ENCODE assay signal across 8 mouse cellular contexts in the genomic region with DNA sequence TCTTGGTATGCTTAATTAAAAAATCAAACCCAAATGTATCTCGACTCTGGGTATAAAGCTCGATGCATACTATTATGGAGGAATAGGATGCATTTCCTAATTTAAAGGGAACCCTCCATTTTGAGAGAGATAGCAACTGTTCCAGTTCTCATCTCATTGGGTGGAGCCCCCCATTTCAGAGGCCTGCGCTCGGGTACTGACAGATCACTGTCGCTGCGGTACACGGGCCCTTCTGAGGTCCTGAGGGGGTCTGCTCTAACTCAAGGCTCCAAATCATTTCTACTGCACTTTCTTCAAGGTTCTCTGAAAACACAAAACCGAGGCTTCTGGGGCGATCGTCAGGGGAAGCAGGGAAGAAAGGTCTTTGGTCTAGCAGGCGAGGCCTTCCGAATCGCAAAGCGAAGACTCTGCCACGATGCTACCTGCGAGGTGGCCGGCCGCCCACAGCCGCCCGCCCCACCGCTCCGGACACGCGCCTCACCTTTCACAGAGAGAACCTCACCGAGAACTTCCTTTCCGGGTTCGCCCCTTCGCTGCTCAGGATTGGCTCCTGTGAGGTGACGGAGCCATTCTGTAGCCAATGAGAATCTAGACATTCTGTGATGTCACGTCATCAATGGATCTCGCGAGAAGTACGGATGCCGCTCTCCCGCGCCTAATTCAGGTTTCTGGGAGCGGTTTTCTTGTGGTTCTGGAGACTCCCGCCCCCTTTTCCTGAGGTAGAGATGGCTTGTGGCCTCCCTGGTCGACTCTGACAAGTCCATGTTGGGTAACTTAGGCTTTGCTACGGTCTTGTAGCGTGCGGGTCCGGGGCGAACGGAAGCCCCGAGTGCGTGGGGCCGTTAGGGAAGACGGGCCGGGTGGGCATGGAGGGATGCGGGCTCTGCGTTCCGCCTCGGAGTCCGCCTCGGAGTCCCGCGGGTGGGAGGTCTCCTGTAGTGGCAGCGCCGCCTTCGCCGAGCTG. TPM values are rescaled to one million over a fixed set of nuclear protein-coding genes. Genes with fewer than 3 reads are reported as not detected.
DNase-seq lines count a peak whose midpoint lies in the region; ATAC-seq and TF ChIP-seq lines count a peak whose summit lies in the region.

A gene (plus strand): TSS at position 616 of the 964 bp plus-strand sequence.
A gene (minus strand): TSS at position 818 of the 964 bp plus-strand sequence.

- H3K36me3 ChIP-seq in E14TG2a.4 (ENCODE audit: insufficient read depth, low read length), result peaks cover 70% of the 10 kb centered on the region
- peaks cover 41% of the 10 kb centered on the region for H3K36me3 ChIP-seq in forebrain, embryonic 12.5 days (replicated peaks)
- H3K36me3 ChIP-seq in heart, postnatal 0 days (replicated peaks; ENCODE audit: control insufficient read depth, insufficient read depth, low read length), result peaks cover 41% of the 10 kb centered on the region
- peaks cover 11% of the 10 kb centered on the region for H3K36me3 ChIP-seq in liver, embryonic 16.5 days (ENCODE audit: control insufficient read depth, insufficient read depth)
- peaks cover 43% of the 10 kb centered on the region for H3K36me3 ChIP-seq in neural tube, embryonic 13.5 days
- H3K36me3 ChIP-seq in testis, adult 2 months (ENCODE audit: control insufficient read depth, insufficient read depth, low read length), result peaks cover 2% of the 10 kb centered on the region; the same call in 1 of the 2 replicates

- H3K9me3 ChIP-seq in E14TG2a.4 (ENCODE audit: low read length), result no peaks in the 10 kb centered on the region
- H3K9me3 ChIP-seq in forebrain, embryonic 12.5 days, result no peaks in the 10 kb centered on the region
- H3K9me3 ChIP-seq in heart, postnatal 0 days (replicated peaks; ENCODE audit: control insufficient read depth, low read length), result no peaks in the 10 kb centered on the region
- H3K9me3 ChIP-seq in liver, embryonic 16.5 days (replicated peaks; ENCODE audit: control insufficient read depth, low read length), result no peaks in the 10 kb centered on the region
- no peaks in the 10 kb centered on the region for H3K9me3 ChIP-seq in neural tube, embryonic 13.5 days

- peak; percentile 98 for DNase-seq in c-Kit-positive CD71-positive TER-119-positive erythroid progenitor cells, embryonic 14.5 days (ENCODE audit: low spot score)
- DNase-seq in heart, postnatal 0 days (ENCODE audit: low spot score), result peak; percentile 97
- DNase-seq in kidney, postnatal 4 days, result peak; percentile 90 to 94

- peak; percentile 77 for TF ChIP-seq POLR2A in testis, adult 2 months (IDR thresholded peaks at IDR 0.05; ENCODE audit: control insufficient read depth, low read depth, low read length)

- TF ChIP-seq CTCF in E14TG2a.4 (conservative IDR thresholded peaks at IDR 0.05; ENCODE audit: low read length), result no peak
- no peak for TF ChIP-seq CTCF in heart, postnatal 0 days (IDR thresholded peaks at IDR 0.05; ENCODE audit: low read depth)
- no peak for TF ChIP-seq CTCF in testis, adult 2 months (IDR thresholded peaks at IDR 0.05; ENCODE audit: control insufficient read depth, insufficient read depth, insufficient replicate concordance, low read depth, low read length)

- peaks cover 35% of the 10 kb centered on the region for H3K4me1 ChIP-seq in E14TG2a.4 (replicated peaks; ENCODE audit: low read depth, low read length)
- H3K4me1 ChIP-seq in forebrain, embryonic 12.5 days, result peaks cover 12% of the 10 kb centered on the region
- H3K4me1 ChIP-seq in heart, postnatal 0 days (ENCODE audit: control insufficient read depth, insufficient read depth), result peaks cover 3% of the 10 kb centered on the region; the same call in 1 of the 2 replicates
- peaks cover 5% of the 10 kb centered on the region for H3K4me1 ChIP-seq in liver, embryonic 16.5 days (ENCODE audit: control insufficient read depth, low read depth, low read length)
- peaks cover 12% of the 10 kb centered on the region for H3K4me1 ChIP-seq in neural tube, embryonic 13.5 days (replicated peaks)
- no peaks in the 10 kb centered on the region for H3K4me1 ChIP-seq in testis, adult 2 months (ENCODE audit: control insufficient read depth, insufficient read depth, low read length)

- peak; percentile 99 for ATAC-seq in forebrain, embryonic 12.5 days (ENCODE audit: low FRiP score)
- ATAC-seq in heart, postnatal 0 days (ENCODE audit: insufficient read depth, low read depth), result peak; percentile 99
- peak; percentile 99 for ATAC-seq in liver, embryonic 16.5 days (ENCODE audit: low read depth)
- ATAC-seq in neural tube, embryonic 13.5 days (ENCODE audit: low read depth), result peak; percentile 100

- peak within 1 kb of the TSS; percentile 85 for H3K9ac ChIP-seq in forebrain, embryonic 12.5 days
- H3K9ac ChIP-seq in heart, postnatal 0 days (replicated peaks; ENCODE audit: low read depth, low read length), result peak within 1 kb of the TSS; percentile 81
- H3K9ac ChIP-seq in liver, embryonic 16.5 days (ENCODE audit: low read depth, low read length), result peak within 1 kb of the TSS; percentile 90
- H3K9ac ChIP-seq in neural tube, embryonic 13.5 days, result peak within 1 kb of the TSS; percentile 82

- WGBS in forebrain, embryonic 12.5 days, result under 1% methylated on average over 62 of the region's 62 CpGs
- under 1% methylated on average over 62 of the region's 62 CpGs for WGBS in heart, postnatal 0 days
- WGBS in liver, embryonic 16.5 days (ENCODE audit: insufficient replicate concordance), result under 1% methylated on average over 62 of the region's 62 CpGs
- WGBS in neural tube, embryonic 13.5 days, result under 1% methylated on average over 62 of the region's 62 CpGs

- H3K4me3 ChIP-seq in E14TG2a.4 (replicated peaks; ENCODE audit: low read length), result peak within 1 kb of the TSS; percentile 93
- H3K4me3 ChIP-seq in forebrain, embryonic 12.5 days (replicated peaks), result peak within 1 kb of the TSS; percentile 63
- H3K4me3 ChIP-seq in heart, postnatal 0 days (ENCODE audit: low read depth, low read length), result peak within 1 kb of the TSS; percentile 90
- H3K4me3 ChIP-seq in liver, embryonic 16.5 days (ENCODE audit: low read depth, low read length), result peak within 1 kb of the TSS; percentile 95
- H3K4me3 ChIP-seq in neural tube, embryonic 13.5 days, result peak within 1 kb of the TSS; percentile 61
- peak within 1 kb of the TSS; percentile 98 for H3K4me3 ChIP-seq in testis, adult 2 months (ENCODE audit: control insufficient read depth, low read depth, low read length)

- peak within 1 kb of the TSS; percentile 69 for H3K4me2 ChIP-seq in forebrain, embryonic 12.5 days
- H3K4me2 ChIP-seq in heart, postnatal 0 days (ENCODE audit: low read depth, low read length), result peak within 1 kb of the TSS; percentile 94
- peak within 1 kb of the TSS; percentile 91 for H3K4me2 ChIP-seq in liver, embryonic 16.5 days (ENCODE audit: low read depth, low read length)
- peak within 1 kb of the TSS; percentile 77 for H3K4me2 ChIP-seq in neural tube, embryonic 13.5 days

- no peaks in the 10 kb centered on the region for H3K27me3 ChIP-seq in E14TG2a.4 (ENCODE audit: insufficient read depth, low read length)
- H3K27me3 ChIP-seq in forebrain, embryonic 12.5 days, result no peaks in the 10 kb centered on the region
- H3K27me3 ChIP-seq in heart, postnatal 0 days (ENCODE audit: control insufficient read depth, insufficient read depth, low read length), result no peaks in the 10 kb centered on the region
- H3K27me3 ChIP-seq in liver, embryonic 16.5 days (ENCODE audit: control insufficient read depth, insufficient read depth, low read depth, low read length), result no peaks in the 10 kb centered on the region
- H3K27me3 ChIP-seq in neural tube, embryonic 13.5 days, result no peaks in the 10 kb centered on the region
- no peaks in the 10 kb centered on the region for H3K27me3 ChIP-seq in testis, adult 2 months (ENCODE audit: control insufficient read depth, insufficient read depth, low read length)

- peak within 1 kb of the TSS; percentile 93 for H3K27ac ChIP-seq in forebrain, embryonic 12.5 days
- peak within 1 kb of the TSS; percentile 94 for H3K27ac ChIP-seq in heart, postnatal 0 days (ENCODE audit: low read depth)
- H3K27ac ChIP-seq in liver, embryonic 16.5 days (ENCODE audit: low read length), result peak within 1 kb of the TSS; percentile 95
- H3K27ac ChIP-seq in neural tube, embryonic 13.5 days (replicated peaks), result peak within 1 kb of the TSS; percentile 94
- H3K27ac ChIP-seq in testis, adult 2 months (ENCODE audit: control insufficient read depth, insufficient read depth, low read depth, low read length), result peak within 1 kb of the TSS; percentile 99

- TF ChIP-seq EP300 in heart, postnatal 0 days (IDR thresholded peaks at IDR 0.05; ENCODE audit: low read depth), result peak; percentile 88

RNA-seq across cellular contexts. Expression of the first gene that starts in this region (rescaled TPM):
- polyA plus RNA-seq in forebrain, embryonic 12.5 days (2016; fragmentation: Nextera tagmentation; extraction: Ambion mirVana), result 31.2 and 32.6 TPM in 2 replicates
- total RNA-seq in heart, postnatal 0 days (2014; rRNA removed; ENCODE audit: low replicate concordance), result 8.2 and 9.9 TPM in 2 replicates
- polyA plus RNA-seq in heart, postnatal 0 days (2015; fragmentation: Nextera tagmentation; extraction: Ambion mirVana), result 6.0 and 6.4 TPM in 2 replicates
- 10.1 and 11.6 TPM in 2 replicates for polyA plus RNA-seq in liver, embryonic 16.5 days (2015; fragmentation: Nextera tagmentation; extraction: Ambion mirVana)
- 11.0 and 14.8 TPM in 2 replicates for polyA plus RNA-seq in neural tube, embryonic 13.5 days (2015; fragmentation: Nextera tagmentation; extraction: Ambion mirVana)
- polyA plus RNA-seq in testis, adult 2 months (2012; rRNA removed), result 9.0 and 11.0 TPM in 2 replicates

RNA-seq across cellular contexts. Expression of the second gene that starts in this region (rescaled TPM):
- 54.6 and 56.9 TPM in 2 replicates for polyA plus RNA-seq in forebrain, embryonic 12.5 days (2016; fragmentation: Nextera tagmentation; extraction: Ambion mirVana)
- 7.8 and 25.8 TPM in 2 replicates for total RNA-seq in heart, postnatal 0 days (2014; rRNA removed; ENCODE audit: low replicate concordance)
- polyA plus RNA-seq in heart, postnatal 0 days (2015; fragmentation: Nextera tagmentation; extraction: Ambion mirVana), result 15.5 and 18.0 TPM in 2 replicates
- polyA plus RNA-seq in liver, embryonic 16.5 days (2015; fragmentation: Nextera tagmentation; extraction: Ambion mirVana), result 18.9 and 21.0 TPM in 2 replicates
- 27.8 and 34.6 TPM in 2 replicates for polyA plus RNA-seq in neural tube, embryonic 13.5 days (2015; fragmentation: Nextera tagmentation; extraction: Ambion mirVana)
- polyA plus RNA-seq in testis, adult 2 months (2012; rRNA removed), result 45.5 and 52.7 TPM in 2 replicates

Comparison
In these comparisons a context has a peak if more than half of its experiments do, and no peak if none do; other contexts are left out.
1. Peak in every context shown above with its lines: DNase-seq, ATAC-seq, H3K4me3 ChIP-seq and H3K27ac ChIP-seq.